In genomic region chr9:120010781-120011511, GRCm38 (mm10) we compare ENCODE assay signal across 8 mouse cellular contexts. TPM values are rescaled to one million over a fixed set of nuclear protein-coding genes. Genes with fewer than 3 reads are reported as not detected.
DNase-seq lines count a peak whose midpoint lies in the region; ATAC-seq and TF ChIP-seq lines count a peak whose summit lies in the region.

No protein-coding gene starts in this region.

- H3K27ac ChIP-seq in hindbrain, embryonic 12.5 days = peak overlapping the region; percentile 77
- peak overlapping the region; percentile 82 for H3K27ac ChIP-seq in lung, postnatal 0 days (ENCODE audit: low read length)

- WGBS in hindbrain, embryonic 12.5 days = 2% methylated on average over 57 of the region's 60 CpGs
- 2% methylated on average over 47 of the region's 60 CpGs for WGBS in lung, postnatal 0 days

- no peaks in the 10 kb centered on the region for H3K36me3 ChIP-seq in hindbrain, embryonic 12.5 days
- H3K36me3 ChIP-seq in lung, postnatal 0 days (ENCODE audit: insufficient read depth, low read length) = no peaks in the 10 kb centered on the region

- DNase-seq in Patski (ENCODE audit: low read depth, low spot score) = peak; percentile 77
- peak; percentile 99 to 100 for DNase-seq in cerebellum, postnatal 10 days
- DNase-seq in frontal cortex, postnatal 10 days (ENCODE audit: low spot score in 2 of 2) = peak; percentile 95 to 96
- DNase-seq in layer of hippocampus, postnatal 10 days (ENCODE audit: low spot score in 2 of 2) = peak; percentile 99
- peak; percentile 96 for DNase-seq in lung, postnatal 0 days (ENCODE audit: low spot score)
- DNase-seq in ovary, postnatal 14 days (ENCODE audit: low spot score) = peak; percentile 100
- DNase-seq in thymus, postnatal 10 days (ENCODE audit: low spot score in 2 of 2) = peak; percentile 93 to 96

- peak overlapping the region; percentile 52 for H3K4me3 ChIP-seq in hindbrain, embryonic 12.5 days
- peak overlapping the region; percentile 31 for H3K4me3 ChIP-seq in lung, postnatal 0 days (ENCODE audit: low read depth, low read length)

- H3K27me3 ChIP-seq in Patski = no peaks in the 10 kb centered on the region
- peaks cover 19% of the 10 kb centered on the region for H3K27me3 ChIP-seq in hindbrain, embryonic 12.5 days
- no peaks in the 10 kb centered on the region for H3K27me3 ChIP-seq in lung, postnatal 0 days (replicated peaks; ENCODE audit: insufficient read depth, low read length)

- no peaks in the 10 kb centered on the region for H3K9me3 ChIP-seq in hindbrain, embryonic 12.5 days (replicated peaks)
- no peaks in the 10 kb centered on the region for H3K9me3 ChIP-seq in lung, postnatal 0 days (ENCODE audit: low read length)

- peak; percentile 41; the same call in 1 of the 2 replicates for TF ChIP-seq EP300 in lung, postnatal 0 days (IDR thresholded peaks at IDR 0.05)

- H3K4me2 ChIP-seq in hindbrain, embryonic 12.5 days (replicated peaks) = peak overlapping the region; percentile 89
- H3K4me2 ChIP-seq in lung, postnatal 0 days (replicated peaks; ENCODE audit: low read depth, low read length) = peak overlapping the region; percentile 70

- TF ChIP-seq CTCF in Patski (IDR thresholded peaks at IDR 0.05) = no peak
- 0 out of 2 replicates have a peak, but pooled peaks have one; percentile 12 for TF ChIP-seq CTCF in lung, postnatal 0 days (IDR thresholded peaks at IDR 0.05)

- in situ Hi-C loops in Patski (cut with MboI; ENCODE audit: low pct_unique_long_range_greater_than_20kb) = loop anchor here (5.0 kb wide), 1 partner anchor 39 kb away; no protein-coding TSS in a partner anchor

- CTCF ChIA-PET in Patski (lab: Charles Lee) = no interaction called here

- H3K9ac ChIP-seq in hindbrain, embryonic 12.5 days = peak overlapping the region; percentile 62
- no peak overlapping the region for H3K9ac ChIP-seq in lung, postnatal 0 days (replicated peaks; ENCODE audit: low read depth)

- POLR2A ChIA-PET in Patski (lab: Charles Lee) = interaction anchor here (0.7 to 1.1 kb wide), 2 partner anchors 9 to 28 kb away, joined by 3 read pairs; no protein-coding TSS in a partner anchor

- H3K4me1 ChIP-seq in hindbrain, embryonic 12.5 days = peaks cover 9% of the 10 kb centered on the region
- H3K4me1 ChIP-seq in lung, postnatal 0 days (ENCODE audit: insufficient read depth, low read depth, low read length) = no peaks in the 10 kb centered on the region; the same call in 1 of the 2 replicates

- peak; percentile 75 for ATAC-seq in Patski
- peak; percentile 93 for ATAC-seq in hindbrain, embryonic 12.5 days (ENCODE audit: low FRiP score)
- ATAC-seq in lung, postnatal 0 days = peak; percentile 93

RNA-seq across cellular contexts. Expression of gene Xirp1, which starts 12.5 kb away (rescaled TPM):
- polyA plus RNA-seq in Patski (2021) = 0.04 TPM
- 0.04 and 0.17 TPM in 2 replicates for polyA plus RNA-seq in hindbrain, embryonic 12.5 days (2016; fragmentation: Nextera tagmentation; extraction: Ambion mirVana)
- total RNA-seq in layer of hippocampus, postnatal 10 days (2021) = under 1 TPM; 0.07 to 0.09 TPM
- polyA plus RNA-seq in lung, postnatal 0 days (2015; fragmentation: Nextera tagmentation; extraction: Ambion mirVana) = 0.21 and 0.35 TPM in 2 replicates

RNA-seq across cellular contexts. Expression of gene Csrnp1, which starts 26.5 kb away (rescaled TPM):
- polyA plus RNA-seq in Patski (2021) = 18.8 TPM
- 2.6 and 2.8 TPM in 2 replicates for polyA plus RNA-seq in hindbrain, embryonic 12.5 days (2016; fragmentation: Nextera tagmentation; extraction: Ambion mirVana)
- 10 to 100 TPM in 1 of 2 experiments, 1 to 10 TPM in 1; 9.9 to 10.4 TPM for total RNA-seq in layer of hippocampus, postnatal 10 days (2021)
- 9.4 and 10.5 TPM in 2 replicates for polyA plus RNA-seq in lung, postnatal 0 days (2015; fragmentation: Nextera tagmentation; extraction: Ambion mirVana)

RNA-seq across cellular contexts. Expression of gene Cx3cr1, which starts 58.7 kb away (rescaled TPM):
- not detected for polyA plus RNA-seq in Patski (2021)
- 7.5 and 8.2 TPM in 2 replicates for polyA plus RNA-seq in hindbrain, embryonic 12.5 days (2016; fragmentation: Nextera tagmentation; extraction: Ambion mirVana)
- 10 to 100 TPM; 28.3 to 31.6 TPM for total RNA-seq in layer of hippocampus, postnatal 10 days (2021)
- 8.0 and 9.3 TPM in 2 replicates for polyA plus RNA-seq in lung, postnatal 0 days (2015; fragmentation: Nextera tagmentation; extraction: Ambion mirVana)

Comparison
In these comparisons a context has a peak if more than half of its experiments do, and no peak if none do; other contexts are left out.
1. Peak in every context shown above with its lines: DNase-seq, ATAC-seq, H3K4me3 ChIP-seq and H3K27ac ChIP-seq.